Mouse (Mus musculus): ENCODE measurements around the gene Pex12.

DNA sequence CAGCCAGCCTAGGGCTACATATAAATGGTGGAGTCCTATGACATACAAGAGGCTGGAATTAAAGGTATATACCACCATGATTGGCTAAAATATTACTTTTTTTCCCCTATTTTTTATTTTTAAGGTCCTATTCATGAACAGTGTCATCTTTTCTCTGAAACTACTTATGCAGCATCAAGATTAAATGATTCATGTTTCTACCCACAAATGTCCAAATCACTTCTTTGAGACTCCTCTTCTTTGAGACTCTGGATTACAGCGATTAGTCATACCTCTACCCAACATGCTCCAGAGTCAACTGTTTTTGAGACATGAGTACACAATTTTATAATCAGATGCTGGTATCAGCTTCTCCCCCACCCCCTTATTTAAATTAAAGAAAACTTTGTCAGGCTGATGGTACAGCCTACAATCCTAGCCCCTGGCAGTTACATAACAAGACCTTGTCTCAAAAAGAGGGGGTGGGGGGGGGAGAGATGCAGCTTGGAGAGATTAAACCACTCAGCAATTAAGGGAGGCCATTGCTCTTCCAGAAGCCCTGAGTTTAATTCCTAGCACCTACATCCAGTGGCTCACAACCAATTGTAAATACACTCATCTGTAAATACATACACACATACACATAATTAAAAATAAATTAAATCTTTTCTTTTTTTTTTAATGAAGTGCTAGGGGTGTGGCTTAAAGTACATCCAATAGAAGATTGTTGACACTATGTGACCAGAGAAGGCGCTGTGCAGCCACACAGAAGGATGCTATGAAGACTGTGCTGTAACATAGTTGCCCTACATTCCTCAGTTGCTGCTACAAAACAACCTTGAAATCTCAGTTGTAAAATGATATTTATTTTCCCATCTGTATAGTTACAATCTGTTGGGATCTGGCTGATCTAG, 30.2 kb downstream of the Pex12 start:
- TF ChIP-seq EP300 (IDR thresholded peaks at IDR 0.05; ENCODE audit: low read depth) (no peak), CTCF (IDR thresholded peaks at IDR 0.05; ENCODE audit: low read depth) (no peak; the same call in 1 of the 2 replicates)
